Mouse (Mus musculus): ENCODE results near the gene Mapk9. TPM values are rescaled to one million over a fixed set of nuclear protein-coding genes. Genes with fewer than 3 reads are reported as not detected.

Mapk9 gene
- total RNA-seq, 1 experiment: 27.8 TPM

- peaks cover 39% of the 10 kb centered on the region for H3K36me3 ChIP-seq (ENCODE audit: control insufficient read depth, insufficient read depth, low read length, poor library complexity, severe bottlenecking)
- in situ Hi-C loops (cut with MboI; ENCODE audit: low sequenced_read_pairs in 2 of 2, unreplicated experiment in 2 of 2): no loop called here
- H3K4me1 ChIP-seq (ENCODE audit: control insufficient read depth in 2 of 2, insufficient read depth in 2 of 2, low read length in 2 of 2, poor library complexity in 1 of 2): peaks cover 0 to 4% of the 10 kb centered on the region in 2 experiments; a peak in 1 of 4 replicates
- no peaks in the 10 kb centered on the region for H3K9me3 ChIP-seq (ENCODE audit: control insufficient read depth, insufficient read depth, low read depth, low read length)
- TF ChIP-seq CHD2 (IDR thresholded peaks at IDR 0.05; ENCODE audit: low read depth, low read length) (no peak), MAFK (IDR thresholded peaks at IDR 0.05; ENCODE audit: insufficient read depth, low read depth, low read length) (no peak), ZNF384 (IDR thresholded peaks at IDR 0.05; ENCODE audit: low read depth, low read length) (no peak), ZC3H11A (IDR thresholded peaks at IDR 0.05; ENCODE audit: borderline replicate concordance, low read depth, low read length) (no peak), HCFC1 (IDR thresholded peaks at IDR 0.05; ENCODE audit: borderline replicate concordance, insufficient read depth, low read length) (no peak)
- H3K4me3 ChIP-seq (ENCODE audit: insufficient read depth in 1 of 2, low read depth in 1 of 2, low read length in 2 of 2, poor library complexity in 1 of 2, severe bottlenecking in 1 of 2): no peak overlapping the region
- DNase-seq (ENCODE audit: low read depth, low spot score): no peak
- H3K9ac ChIP-seq (ENCODE audit: insufficient read depth, low read depth, low read length, poor library complexity, severe bottlenecking): no peak overlapping the region
- H3K27ac ChIP-seq (ENCODE audit: insufficient read depth, low read depth, low read length, poor library complexity, severe bottlenecking): no peak overlapping the region
Measured at GRCm38 (mm10) chr11:49818869-49819566, 27.5 kb upstream of the Mapk9 start.

- in situ Hi-C loops (cut with MboI; ENCODE audit: low sequenced_read_pairs in 2 of 2, unreplicated experiment in 2 of 2): no loop called here
- DNase-seq (ENCODE audit: low read depth, low spot score): no peak
- peaks cover 45% of the 10 kb centered on the region for H3K36me3 ChIP-seq (ENCODE audit: control insufficient read depth, insufficient read depth, low read length, poor library complexity, severe bottlenecking)
Measured at GRCm38 (mm10) chr11:49819676-49820075, 26.9 kb upstream of the Mapk9 start.

DNA sequence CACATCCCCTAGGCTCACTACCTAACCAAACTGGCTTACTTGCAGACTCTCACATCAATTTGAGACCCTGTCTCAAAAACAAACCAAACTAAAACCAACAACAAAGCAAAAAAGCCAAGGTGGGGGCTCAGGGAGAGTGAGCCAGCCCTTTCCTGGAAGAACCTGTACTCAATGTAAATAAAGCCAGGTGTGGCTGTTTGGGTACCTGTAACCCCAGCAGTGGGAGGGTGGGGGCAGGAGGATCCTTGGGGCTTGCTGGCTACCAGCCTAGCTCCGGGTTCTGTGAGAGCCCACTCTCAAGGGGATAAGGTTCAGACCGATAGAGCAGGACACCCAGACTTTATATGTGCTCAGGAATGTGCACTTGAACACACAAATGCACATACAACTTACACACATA lies 25.6 kb upstream of the Mapk9 start:
- Histone ChIP-seq H3K4me1 (ENCODE audit: control insufficient read depth in 2 of 2, insufficient read depth in 2 of 2, low read length in 2 of 2, poor library complexity in 1 of 2) (peaks cover 0 to 4% of the 10 kb centered on the region in 2 experiments; a peak in 1 of 4 replicates), H3K36me3 (ENCODE audit: control insufficient read depth, insufficient read depth, low read length, poor library complexity, severe bottlenecking) (peaks cover 41% of the 10 kb centered on the region), H3K9ac (ENCODE audit: insufficient read depth, low read depth, low read length, poor library complexity, severe bottlenecking) (no peak overlapping the region), H3K27ac (ENCODE audit: insufficient read depth, low read depth, low read length, poor library complexity, severe bottlenecking) (no peak overlapping the region), H3K9me3 (ENCODE audit: control insufficient read depth, insufficient read depth, low read depth, low read length) (no peaks in the 10 kb centered on the region), H3K4me3 (ENCODE audit: insufficient read depth in 1 of 2, low read depth in 1 of 2, low read length in 2 of 2, poor library complexity in 1 of 2, severe bottlenecking in 1 of 2) (no peak overlapping the region)
- DNase-seq (ENCODE audit: low read depth, low spot score): no peak
- in situ Hi-C loops (cut with MboI; ENCODE audit: low sequenced_read_pairs in 2 of 2, unreplicated experiment in 2 of 2): no loop called here
- no peak for TF ChIP-seq CHD2 (IDR thresholded peaks at IDR 0.05; ENCODE audit: low read depth, low read length)
- TF ChIP-seq MAFK (IDR thresholded peaks at IDR 0.05; ENCODE audit: insufficient read depth, low read depth, low read length): no peak
- no peak for TF ChIP-seq ZNF384 (IDR thresholded peaks at IDR 0.05; ENCODE audit: low read depth, low read length)
- TF ChIP-seq HCFC1 (IDR thresholded peaks at IDR 0.05; ENCODE audit: borderline replicate concordance, insufficient read depth, low read length): no peak
- TF ChIP-seq ZC3H11A (IDR thresholded peaks at IDR 0.05; ENCODE audit: borderline replicate concordance, low read depth, low read length): no peak

More at GRCm38 (mm10) chr11:49819676-49820075, 26.9 kb upstream of the Mapk9 start:
- Histone ChIP-seq H3K4me1 (ENCODE audit: control insufficient read depth in 2 of 2, insufficient read depth in 2 of 2, low read length in 2 of 2, poor library complexity in 1 of 2) (peaks cover 0 to 4% of the 10 kb centered on the region in 2 experiments; a peak in 1 of 4 replicates), H3K9me3 (ENCODE audit: control insufficient read depth, insufficient read depth, low read depth, low read length) (no peaks in the 10 kb centered on the region), H3K4me3 (ENCODE audit: insufficient read depth in 1 of 2, low read depth in 1 of 2, low read length in 2 of 2, poor library complexity in 1 of 2, severe bottlenecking in 1 of 2) (no peak overlapping the region), H3K27ac (ENCODE audit: insufficient read depth, low read depth, low read length, poor library complexity, severe bottlenecking) (no peak overlapping the region), H3K9ac (ENCODE audit: insufficient read depth, low read depth, low read length, poor library complexity, severe bottlenecking) (no peak overlapping the region)
- TF ChIP-seq ZNF384 (IDR thresholded peaks at IDR 0.05; ENCODE audit: low read depth, low read length) (no peak), MAFK (IDR thresholded peaks at IDR 0.05; ENCODE audit: insufficient read depth, low read depth, low read length) (no peak)

DNA sequence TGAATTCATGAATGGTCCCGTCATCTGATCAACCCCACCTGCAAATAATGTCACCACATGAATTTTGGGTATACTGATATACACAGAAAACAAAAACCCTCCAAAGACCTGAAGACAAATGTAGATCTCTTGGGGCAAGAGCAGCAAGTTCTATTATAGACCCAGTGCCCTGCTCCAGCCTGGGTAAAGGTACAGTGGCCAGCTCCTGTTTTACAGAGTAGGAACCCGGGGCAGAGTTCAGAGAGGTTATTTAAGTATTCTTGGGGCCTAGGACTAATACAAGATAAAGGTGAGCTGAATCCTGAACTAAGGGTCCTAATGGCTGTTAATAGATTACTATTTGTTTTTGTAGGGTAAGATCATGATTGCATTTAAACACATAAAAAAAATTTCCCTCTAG lies 25.0 kb upstream of the Mapk9 start:
- Histone ChIP-seq H3K36me3 (ENCODE audit: control insufficient read depth, insufficient read depth, low read length, poor library complexity, severe bottlenecking) (peaks cover 43% of the 10 kb centered on the region), H3K4me1 (ENCODE audit: control insufficient read depth in 2 of 2, insufficient read depth in 2 of 2, low read length in 2 of 2, poor library complexity in 1 of 2) (peaks cover 0 to 4% of the 10 kb centered on the region in 2 experiments; a peak in 1 of 4 replicates), H3K9me3 (ENCODE audit: control insufficient read depth, insufficient read depth, low read depth, low read length) (no peaks in the 10 kb centered on the region), H3K9ac (ENCODE audit: insufficient read depth, low read depth, low read length, poor library complexity, severe bottlenecking) (no peak overlapping the region), H3K4me3 (ENCODE audit: insufficient read depth in 1 of 2, low read depth in 1 of 2, low read length in 2 of 2, poor library complexity in 1 of 2, severe bottlenecking in 1 of 2) (no peak overlapping the region), H3K27ac (ENCODE audit: insufficient read depth, low read depth, low read length, poor library complexity, severe bottlenecking) (no peak overlapping the region)
- DNase-seq (ENCODE audit: low read depth, low spot score): no peak
- in situ Hi-C loops (cut with MboI; ENCODE audit: low sequenced_read_pairs in 2 of 2, unreplicated experiment in 2 of 2): no loop called here
- no peak for TF ChIP-seq HCFC1 (IDR thresholded peaks at IDR 0.05; ENCODE audit: borderline replicate concordance, insufficient read depth, low read length)
- no peak for TF ChIP-seq CHD2 (IDR thresholded peaks at IDR 0.05; ENCODE audit: low read depth, low read length)
- TF ChIP-seq ZNF384 (IDR thresholded peaks at IDR 0.05; ENCODE audit: low read depth, low read length): no peak
- TF ChIP-seq ZC3H11A (IDR thresholded peaks at IDR 0.05; ENCODE audit: borderline replicate concordance, low read depth, low read length): no peak
- TF ChIP-seq MAFK (IDR thresholded peaks at IDR 0.05; ENCODE audit: insufficient read depth, low read depth, low read length): no peak
